Mouse (Mus musculus): ENCODE measurements around the gene Shroom3.
"Not testable (repeated sequence)": the region's sequence is repeated elsewhere in the genome, so short reads cannot be mapped to it uniquely, and the experiment has no call there.

The Shroom3 gene

DNA sequence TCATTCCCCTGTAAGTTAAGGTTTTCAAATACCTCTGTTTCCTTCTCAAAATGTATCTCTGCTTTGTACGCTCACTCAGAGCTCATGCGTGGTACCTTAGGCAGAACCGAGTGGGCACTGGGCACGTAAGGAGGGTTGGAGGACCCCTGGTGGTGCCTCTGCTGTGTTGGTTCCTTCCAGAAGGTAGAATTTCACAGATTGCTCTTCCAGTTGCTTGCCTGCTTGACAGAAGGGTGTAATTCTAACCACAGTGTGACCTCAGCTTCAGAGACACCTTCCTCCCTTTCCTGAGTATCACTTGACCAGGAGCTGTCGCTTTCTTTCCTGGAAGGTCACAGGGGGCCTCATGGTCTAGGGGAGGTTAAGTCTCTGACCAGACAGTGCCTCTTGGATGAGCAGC lies 217.2 kb downstream of the Shroom3 start:
- DNase-seq: no peak

DNA sequence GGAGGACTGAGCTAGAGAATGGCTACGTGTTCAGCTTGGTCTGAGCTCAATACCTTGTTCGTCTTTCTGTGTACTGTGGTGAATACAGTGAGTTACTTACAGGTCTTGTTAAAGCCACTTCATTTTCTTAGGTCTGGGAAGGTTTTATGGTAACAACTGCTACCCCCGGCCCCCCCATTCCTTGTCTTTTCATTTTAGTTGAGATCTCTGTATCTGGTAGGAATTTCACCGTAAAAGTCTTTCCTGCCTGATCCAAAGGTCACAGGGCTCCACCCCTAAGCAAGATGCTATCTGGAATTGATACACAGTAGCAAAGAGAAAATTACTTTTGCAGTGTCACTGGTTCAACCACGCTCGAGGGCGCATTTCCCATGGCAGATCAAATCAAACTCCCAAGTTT lies 218.6 kb downstream of the Shroom3 start:
- DNase-seq: no peak

DNA sequence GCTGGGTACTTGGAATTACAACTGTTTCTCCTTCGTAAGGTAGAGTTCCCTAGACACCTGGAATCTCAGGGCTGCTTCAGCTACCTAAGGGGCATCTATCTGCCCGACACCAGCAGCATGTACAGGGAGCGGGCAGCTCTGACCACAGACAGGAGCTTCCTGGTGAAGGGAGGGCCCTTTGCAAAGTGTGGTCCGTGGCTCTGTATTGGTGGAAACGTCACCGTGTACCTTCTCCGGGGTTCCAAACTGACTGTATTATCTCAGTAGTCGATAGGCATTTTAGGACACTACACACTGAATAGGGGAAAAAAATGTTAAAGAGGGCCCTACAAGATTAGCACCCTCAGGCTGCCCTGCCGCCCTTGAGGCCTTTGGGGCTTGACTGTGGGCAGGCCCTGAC lies 221.9 kb downstream of the Shroom3 start:
- DNase-seq: no peak

DNA sequence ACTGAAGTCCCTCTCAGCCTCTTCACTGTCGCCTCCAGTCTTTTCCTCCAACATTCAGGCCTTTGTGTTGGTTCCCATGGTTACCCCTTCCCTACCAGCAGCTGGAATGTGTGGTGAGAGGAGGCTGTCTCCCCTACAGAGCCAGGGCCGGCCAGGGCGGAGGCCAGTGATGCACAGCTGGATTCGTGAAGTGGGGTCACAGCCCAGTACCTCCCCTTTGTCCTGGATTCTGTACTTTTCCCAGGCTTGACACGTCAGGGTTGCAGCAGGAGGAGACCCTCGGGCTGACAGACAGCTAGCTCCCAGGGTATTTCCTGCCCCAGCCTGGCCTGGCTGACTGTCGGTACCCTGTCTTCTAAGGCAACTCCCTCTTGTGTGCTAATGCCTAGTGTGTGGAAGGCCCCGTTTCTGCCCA lies 222.4 kb downstream of the Shroom3 start:
- no peak for DNase-seq

DNA sequence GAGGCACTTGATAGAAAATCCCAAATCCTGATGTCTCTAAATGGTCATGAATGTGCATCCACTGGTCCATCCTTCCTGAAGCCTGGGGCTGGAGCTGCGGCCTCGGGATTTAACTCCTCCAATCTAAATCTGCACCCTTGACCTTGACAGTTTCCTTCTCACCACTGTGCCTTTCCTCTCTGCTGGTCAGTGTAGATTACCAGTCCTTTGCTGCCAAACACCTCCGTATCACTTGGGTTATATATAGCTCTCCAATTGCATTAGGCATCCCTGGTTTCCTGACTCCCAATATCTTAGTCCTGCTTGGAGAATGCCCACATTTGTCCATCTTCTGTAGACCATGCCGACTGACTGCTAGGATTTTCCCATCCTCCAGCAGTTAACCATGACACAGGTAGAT lies 225.0 kb downstream of the Shroom3 start:
- DNase-seq: no peak

DNA sequence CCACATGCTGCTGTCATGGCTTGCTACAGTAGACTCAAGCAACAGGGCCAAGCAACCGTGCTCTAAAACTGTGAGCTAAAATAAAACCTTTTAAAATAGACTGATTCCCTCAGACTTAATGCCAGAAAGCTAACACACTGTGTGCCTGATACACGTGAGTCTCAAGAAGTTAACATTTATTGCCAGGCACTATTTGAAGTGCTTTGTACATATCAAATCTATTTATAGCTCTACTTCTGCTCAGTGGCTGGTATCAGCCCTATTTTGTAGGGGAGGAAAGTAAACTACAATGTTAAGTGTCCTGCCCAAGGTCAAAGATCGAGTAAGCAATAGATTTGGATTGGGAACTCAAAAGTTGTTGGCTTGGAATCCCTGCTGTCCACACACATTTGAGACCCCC lies 227.6 kb downstream of the Shroom3 start:
- DNase-seq: no peak

DNA sequence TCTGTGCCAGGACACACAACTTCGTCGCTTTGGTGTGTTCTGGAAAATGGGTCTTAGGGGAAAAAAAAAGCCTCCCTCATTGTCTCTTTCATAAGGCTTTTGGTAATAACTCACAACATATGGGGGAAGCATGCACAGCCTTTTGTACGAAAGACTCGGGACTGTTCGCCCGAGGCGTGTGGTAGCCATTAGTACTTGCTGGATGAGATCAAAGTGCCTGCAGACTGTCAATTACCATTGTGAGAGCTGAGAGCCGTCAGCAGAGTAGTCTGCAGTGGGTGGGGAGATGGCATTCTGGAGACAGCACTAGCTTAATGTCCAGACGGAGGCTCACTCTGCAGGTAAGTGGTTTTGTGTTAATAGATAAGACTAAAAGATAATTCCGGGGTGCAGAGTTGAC lies 232.2 kb downstream of the Shroom3 start:
- no peak for DNase-seq

DNA sequence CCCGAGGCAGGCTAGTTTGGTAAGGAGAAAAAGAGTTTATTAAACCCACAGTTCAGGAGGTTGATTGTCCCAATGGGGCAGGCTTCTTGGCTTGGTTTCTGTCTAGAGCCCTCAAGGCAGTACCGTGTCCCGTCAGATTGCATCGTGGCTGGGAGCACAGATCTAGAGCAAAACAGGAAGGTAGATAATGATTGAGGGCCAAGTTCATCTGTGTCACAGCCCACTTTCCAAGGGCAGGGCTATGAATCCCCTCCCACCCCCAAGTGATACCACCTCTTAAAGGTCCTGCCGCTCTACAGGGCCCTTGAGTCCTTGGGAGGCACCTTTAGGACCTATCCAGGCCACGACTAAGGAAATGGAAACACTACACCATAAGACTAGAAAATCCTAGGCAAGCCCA lies 234.5 kb downstream of the Shroom3 start:
- no peak for DNase-seq

DNA sequence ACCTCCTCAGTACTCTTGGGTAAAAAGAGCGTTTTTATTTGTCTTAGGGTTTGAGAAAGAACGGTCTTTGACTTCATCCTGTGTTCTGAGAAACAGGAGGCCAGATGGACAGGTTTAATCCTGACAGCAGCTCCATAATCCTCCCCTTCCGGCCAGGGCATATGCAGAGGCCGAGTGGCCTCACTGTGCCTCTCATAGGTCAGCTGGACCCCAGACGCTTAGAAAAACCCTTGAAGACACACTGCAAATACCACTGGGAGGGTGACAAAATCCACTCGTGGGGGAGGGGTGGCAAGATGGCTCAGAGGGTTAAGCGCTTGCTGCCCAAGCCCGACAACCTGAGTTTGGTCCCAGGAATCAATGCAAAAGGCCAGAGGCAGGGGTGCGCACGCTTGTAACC lies 234.9 kb downstream of the Shroom3 start:
- DNase-seq: no peak

DNA sequence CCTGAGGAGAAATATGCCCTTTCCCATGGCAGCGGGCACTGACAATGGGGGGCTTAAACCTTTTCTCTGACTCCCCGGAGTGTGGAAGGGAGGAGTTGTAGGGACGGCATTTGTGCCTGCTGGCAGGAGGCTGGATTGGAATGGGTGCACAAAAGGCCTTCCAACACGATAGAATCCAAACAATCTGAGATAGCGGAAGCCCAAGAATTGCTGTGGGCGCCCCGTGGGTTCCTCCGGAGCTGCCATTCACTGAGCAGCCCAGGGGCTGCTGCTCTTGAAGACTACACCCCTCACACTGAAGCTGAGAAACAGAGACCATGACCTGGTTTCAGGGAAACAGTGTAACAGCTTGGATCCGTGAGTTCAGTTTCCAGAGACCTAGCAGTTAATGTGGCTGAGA lies 235.6 kb downstream of the Shroom3 start:
- DNase-seq: no peak

DNA sequence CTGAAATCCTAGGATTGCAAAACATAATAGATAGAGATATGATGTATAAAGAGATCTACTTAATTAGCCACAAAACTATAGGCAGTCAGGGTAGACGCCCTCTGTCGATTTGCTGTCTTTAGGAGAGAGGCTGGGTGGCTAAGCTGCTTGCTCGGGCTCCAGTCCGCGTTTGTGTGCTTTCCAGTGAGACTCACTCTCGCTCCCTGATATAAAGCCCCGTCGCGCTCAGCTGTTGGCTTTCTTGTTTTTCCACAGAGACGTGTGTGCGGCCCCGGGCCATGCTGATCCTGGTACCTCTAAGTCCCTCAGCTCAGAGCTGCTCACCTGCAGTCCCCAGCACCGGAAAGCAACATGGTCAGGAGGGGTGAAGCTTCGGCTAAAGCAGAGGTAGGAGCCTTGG lies 236.2 kb downstream of the Shroom3 start:
- DNase-seq: no peak

DNA sequence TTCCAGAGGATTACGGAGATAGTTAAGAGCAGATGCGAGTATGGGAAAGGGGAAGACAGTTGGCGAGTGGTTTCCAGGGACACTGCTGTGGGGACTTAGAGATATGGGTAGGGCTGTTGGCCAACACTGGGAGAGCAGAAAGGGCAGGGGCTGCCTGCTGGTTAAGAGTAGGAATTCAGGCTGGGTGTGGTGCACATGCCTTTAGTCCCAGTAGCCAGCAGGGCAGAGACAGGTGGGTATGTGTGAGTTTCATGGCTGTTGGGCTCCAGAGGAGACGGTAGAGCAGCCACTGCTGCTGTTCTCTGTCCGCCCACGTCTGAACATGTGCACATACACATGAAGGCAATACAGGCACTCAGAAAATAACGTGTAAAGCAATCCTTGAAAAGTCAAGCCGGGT lies 237.7 kb downstream of the Shroom3 start:
- DNase-seq: no peak

DNA sequence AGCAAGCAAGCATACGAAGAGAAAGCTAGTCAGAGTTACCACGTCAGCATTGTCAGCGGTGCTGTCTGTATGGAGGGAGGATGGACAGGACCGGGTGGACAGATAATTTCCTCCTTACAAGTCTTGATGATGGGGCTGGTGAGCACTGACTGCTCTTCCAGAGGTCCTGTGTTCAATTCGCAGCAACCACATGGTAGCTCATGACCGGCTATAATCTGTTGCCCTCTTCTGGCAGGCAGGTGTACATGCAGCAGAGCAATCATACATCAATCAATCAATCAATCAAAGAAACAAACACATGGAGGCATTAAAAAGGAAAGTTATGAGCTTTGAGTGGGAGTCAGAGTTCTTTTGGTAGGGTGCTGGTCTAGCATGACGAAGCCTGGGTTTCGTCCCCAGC lies 238.5 kb downstream of the Shroom3 start:
- DNase-seq: no peak

DNA sequence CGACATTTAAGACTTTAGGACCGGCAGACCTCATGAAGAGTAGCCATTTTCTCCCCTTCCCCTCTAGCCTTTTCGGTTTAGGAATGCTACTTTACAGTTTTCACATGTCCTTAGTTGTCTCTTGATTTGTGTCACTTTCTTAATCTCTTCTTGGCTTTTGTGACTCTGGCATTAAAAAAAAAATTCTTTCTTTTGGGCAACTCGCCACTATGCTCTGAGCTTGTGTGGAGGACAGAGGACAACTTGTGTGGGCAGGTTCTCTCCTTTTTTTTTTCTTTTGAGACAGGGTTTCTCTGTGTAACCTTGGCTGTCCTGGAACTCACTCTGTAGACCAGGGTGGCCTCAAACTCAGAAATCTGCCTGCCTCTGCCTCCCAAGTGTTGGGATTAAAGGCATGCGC lies 239.7 kb downstream of the Shroom3 start:
- not testable (repeated sequence) for DNase-seq

DNA sequence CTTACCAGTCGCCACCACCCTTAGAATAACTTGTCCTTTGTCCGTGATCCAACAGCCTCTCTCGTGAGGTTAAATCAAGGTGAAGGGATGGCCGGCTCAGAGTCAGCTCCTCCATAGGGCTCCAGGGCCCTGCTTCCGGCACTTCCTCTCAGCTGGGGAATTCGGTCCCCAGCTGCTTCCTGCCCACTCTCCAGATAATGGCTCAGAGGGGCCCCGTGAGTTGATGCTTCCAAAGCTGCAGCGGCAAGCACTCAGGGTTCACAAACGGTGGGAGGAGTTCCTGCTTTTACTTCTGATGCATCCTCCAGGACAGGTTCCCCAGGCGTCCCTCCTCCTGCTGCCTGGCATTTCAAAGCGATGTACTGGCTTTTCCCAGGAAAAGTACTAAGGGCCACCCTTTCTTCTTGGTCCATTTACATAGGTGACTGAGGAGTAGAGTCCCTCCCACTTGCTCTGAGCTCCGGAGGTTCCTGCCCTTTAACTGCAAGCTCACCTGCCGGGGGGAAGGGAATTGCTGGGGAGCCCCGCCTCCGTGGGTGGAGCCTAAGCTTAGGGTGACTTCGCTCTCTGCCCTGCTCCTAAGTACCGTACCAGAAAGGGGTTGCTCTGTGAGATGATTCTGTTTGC lies 241.7 kb downstream of the Shroom3 start:
- DNase-seq: no peak

DNA sequence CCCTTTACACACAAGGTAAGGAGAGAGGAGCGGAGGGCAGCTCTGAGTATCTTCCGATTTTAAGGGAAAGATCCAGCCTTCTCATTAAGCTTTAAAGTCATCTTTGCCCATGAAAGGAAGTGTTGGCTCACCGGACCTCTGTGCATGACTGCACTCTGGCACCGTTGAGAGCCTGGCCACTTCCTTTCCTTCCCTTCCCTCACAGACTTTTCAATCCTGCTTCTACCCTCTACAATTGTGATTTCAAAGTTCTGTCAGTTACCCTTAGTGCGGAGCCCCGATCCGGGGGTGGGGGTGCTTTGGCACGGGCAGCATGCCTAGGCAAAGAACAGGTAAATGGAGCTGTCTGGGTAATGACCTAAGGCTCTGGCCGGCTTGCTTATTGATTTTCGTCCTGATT lies 244.4 kb downstream of the Shroom3 start:
- no peak for DNase-seq

DNA sequence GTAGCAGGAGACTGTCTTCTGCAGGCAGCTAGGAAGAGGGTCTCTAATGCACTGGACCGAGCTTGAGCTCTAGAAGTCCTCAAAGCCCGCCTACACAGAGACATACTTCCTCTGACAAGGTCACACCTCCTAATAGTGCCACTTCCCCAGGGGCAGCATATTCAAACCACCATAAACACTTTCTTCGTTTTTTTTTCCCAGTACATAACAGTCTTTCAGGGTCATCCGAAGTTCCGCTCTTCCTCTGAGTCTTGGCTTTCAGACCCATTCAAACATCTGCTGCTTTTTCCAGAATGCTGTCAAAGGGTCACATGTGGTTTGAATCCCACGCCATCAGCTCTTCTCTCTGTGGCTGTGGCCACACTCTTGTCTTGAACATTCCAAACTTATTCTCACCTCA lies 247.3 kb downstream of the Shroom3 start:
- DNase-seq: no peak

DNA sequence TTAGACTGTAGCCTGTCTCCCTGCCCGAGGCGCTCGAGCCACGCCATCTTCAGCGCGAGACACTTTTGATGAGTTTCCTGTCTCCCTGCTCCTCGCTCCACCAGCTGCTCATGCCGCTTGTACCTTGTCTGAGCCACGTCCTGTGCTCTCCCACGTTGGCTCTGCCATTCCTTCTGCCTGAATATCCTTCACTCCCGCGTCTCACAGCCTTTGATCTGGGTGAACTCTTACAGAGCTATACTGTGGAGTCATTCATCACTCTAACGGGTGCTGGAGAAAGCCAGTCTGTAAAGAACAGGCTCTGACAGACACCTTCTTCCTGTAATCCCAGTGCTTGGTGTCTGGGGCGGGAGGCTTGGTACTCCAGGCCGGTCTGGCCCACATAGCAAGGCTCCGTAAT lies 248.1 kb downstream of the Shroom3 start:
- no peak for DNase-seq

DNA sequence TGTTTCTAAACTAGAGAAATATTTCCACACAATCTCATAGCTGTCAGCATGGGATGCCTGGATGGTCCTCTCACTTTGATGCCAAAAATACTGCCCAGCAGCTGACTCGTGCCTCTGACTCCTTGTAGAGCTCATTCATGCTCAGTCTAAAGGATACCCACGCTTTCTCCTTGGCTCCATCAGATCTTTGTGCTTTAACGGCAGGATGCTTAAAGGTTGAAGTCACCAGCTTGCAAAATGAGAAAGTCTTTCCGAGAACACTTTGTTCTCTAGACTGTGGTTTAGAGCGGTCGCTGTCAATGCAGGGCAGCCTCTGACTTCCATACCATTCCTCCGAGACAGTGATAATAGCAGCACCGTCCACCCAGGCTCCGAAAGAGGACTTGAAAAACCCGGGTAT lies 249.8 kb downstream of the Shroom3 start:
- no peak for DNase-seq

DNA sequence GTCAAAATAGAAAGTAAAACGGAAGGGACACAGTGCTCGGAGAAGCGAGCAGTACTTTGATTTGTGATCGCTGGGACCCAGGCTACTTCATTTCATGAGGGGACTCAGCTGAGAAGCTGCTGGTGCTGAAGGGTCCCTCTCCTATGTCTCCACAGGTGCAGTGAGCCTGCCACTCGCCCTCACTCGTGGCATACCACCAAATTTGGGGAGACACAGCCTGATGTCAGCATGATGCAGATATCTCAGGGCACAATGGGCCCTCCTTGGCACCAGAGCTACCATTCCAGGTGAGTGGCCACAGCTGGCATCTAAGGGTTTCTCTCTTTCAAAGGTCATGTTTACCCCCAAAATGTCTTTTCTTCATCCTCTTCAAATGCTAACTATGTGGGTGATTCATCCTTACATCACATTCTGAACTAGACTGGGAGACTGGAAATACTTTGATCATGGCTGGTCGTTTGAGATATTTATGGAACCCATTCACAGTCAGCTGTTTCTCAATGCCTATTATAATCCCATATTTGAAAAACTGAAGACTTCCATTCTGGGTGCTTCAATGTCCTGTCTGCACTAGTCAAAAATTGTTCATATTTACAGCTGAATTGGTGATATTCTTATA lies 250.5 kb downstream of the Shroom3 start:
- DNase-seq: no peak

DNA sequence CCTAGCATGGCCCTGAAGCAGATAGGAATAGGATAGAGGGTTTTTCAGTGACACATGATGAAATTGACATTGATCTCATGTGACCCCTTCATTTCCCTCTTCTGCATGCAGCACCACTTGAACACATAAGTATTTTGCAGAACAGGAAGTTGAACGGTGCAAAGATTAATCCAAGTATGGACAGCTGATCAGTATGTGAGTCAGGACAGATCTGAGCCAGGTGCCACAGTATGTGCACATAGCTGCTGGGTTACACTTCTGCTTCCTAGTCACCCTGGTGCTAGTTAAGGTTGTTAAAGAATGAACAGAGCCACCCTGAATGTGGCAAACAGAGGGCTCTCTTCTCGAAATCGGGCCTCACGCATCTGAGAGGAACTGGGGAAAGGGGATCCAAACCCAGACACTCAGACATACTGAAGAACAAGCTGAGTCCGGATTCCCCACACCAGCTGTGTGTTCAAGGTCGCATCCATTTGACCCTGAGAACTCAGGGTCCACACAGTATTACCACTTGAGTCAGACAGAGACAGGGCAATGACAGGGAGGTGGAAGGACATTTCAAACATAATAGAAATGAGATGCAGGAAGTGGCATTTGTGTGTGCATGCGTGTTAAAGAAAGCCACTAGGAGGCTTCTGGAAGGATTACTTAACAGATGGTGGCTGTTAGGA lies 251.2 kb downstream of the Shroom3 start:
- DNase-seq: no peak

DNA sequence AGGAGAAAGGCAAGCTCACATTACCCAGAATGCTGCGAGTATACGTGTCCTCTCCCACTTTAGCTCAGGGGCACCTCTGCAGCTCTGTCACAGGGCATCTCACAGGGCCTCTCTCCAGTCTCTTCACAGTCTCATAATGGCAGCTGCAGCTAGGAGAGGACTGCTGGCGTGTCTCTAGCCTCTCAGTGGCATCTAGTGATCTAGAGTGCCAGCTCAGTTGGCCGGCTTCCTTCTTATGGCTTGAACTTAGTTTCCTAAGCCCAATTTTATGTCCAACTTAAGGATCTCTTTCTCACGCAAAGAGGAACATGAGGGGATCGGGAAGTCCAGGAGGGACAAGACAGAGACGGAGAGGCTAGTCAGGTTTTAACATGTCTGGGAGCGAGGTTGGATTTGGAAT lies 252.6 kb downstream of the Shroom3 start:
- DNase-seq: no peak

DNA sequence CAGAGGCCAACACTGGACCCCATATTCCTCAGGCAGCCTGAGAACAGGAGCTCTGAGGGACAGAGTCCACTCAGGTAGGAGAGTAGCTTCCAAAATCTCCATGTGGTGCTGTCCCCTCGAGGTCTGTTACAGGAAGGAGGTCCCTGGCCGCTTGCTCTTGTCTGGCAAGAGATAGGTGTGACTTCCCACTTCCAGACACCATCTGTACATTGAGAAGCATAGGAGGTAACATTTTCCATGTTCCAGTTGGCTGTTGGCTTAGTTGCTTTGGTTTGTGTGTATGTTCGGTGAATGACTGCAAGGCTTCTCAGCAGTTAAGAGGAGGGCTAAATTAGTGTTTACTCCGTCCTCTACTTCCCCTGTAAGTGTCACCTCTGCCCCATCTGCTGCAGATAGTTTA lies 254.5 kb downstream of the Shroom3 start:
- DNase-seq: no peak

DNA sequence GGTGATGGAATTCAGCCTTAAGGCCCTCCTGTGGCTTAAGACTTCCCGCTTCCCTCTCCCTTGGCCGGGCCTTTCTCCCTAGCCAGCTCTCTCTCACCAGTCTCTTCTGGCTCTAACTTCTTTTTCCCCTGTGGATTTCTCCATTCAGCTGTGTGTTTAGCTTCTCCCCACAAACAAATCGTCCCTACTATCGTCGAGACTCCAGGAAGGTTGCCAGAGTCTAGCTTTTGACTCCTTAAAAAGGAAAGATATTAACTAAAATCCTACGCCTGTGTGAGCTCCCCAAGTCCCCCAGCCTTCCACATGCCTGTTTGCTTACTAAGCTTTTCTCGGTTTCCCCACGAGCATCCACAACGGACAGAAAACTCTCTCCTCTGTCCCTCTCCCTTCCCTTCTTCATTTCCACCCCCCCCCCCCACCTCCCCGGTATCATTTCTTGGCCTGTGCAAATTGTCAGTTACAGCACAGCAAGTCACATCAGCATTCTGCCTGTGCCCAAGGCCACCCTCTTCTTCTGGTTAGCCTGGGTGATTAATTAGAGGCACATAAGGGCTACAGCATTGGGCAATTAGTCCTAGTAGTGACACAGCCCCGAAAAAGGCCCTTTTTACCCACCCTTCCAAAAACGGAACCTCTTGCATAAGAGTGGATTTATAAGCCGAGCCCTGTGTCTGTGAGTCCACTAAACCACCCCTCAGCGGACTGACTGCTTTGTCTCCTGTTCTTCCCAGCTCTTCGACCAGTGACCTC lies 256.2 kb downstream of the Shroom3 start:
- no peak for DNase-seq

Data from cerebellum, adult 11 months (tissue).